Mouse (Mus musculus) lung, postnatal 0 days (tissue): ENCODE measurements around the gene Skor1.

ENCODE experiments used
- CTCF ChIP-seq: IDR thresholded peaks from 2 replicates; pipeline ENCODE4 v1.5.1; 2016; ENCODE audit warnings: antibody characterized with exemption, mild to moderate bottlenecking
- EP300 ChIP-seq: IDR thresholded peaks from 2 replicates; pipeline ENCODE4 v1.6.1; 2016; ENCODE audit warnings: antibody characterized with exemption, mild to moderate bottlenecking, control low read depth

GRCm38 (mm10) chr9:63181337-63182178, 32.8 kb upstream of the Skor1 start:
- no peak for TF ChIP-seq EP300
- no peak for TF ChIP-seq CTCF
